Mouse (Mus musculus) forebrain, embryonic 14.5 days (tissue): ENCODE data around the gene Mbnl2. TPM values are rescaled to one million over a fixed set of nuclear protein-coding genes. Genes with fewer than 3 reads are reported as not detected.
A peak's percentile ranks its signal among the peaks of the same experiment; 100 is the strongest.

Experiments used
- ATAC-seq: fragments of 200-750 bp; cut with Nextera tagmentation; 2 replicates; pipeline ENCODE4 v1.8.0; 2017; ENCODE audit warnings: mild to moderate bottlenecking, moderate library complexity
- DNase-seq: peaks from one replicate; pipeline ENCODE4 v3.0.0-alpha.2; 2015; ENCODE audit warnings: low spot score
- H3K27ac ChIP-seq: fragments of 300-500 bp; sonication (generic); 2 replicates; pipeline ENCODE4 v1.5.1; 2014; ENCODE audit warnings: low read depth, mild to moderate bottlenecking, control low read depth, low read length, moderate library complexity
- H3K27me3 ChIP-seq: fragments of 300-500 bp; sonication (generic); replicated peaks from 2 replicates; pipeline ENCODE4 v1.6.1; 2014; ENCODE audit warnings: low read length, control low read depth, mixed read lengths; ENCODE audit not compliant: control insufficient read depth, insufficient read depth
- H3K36me3 ChIP-seq: fragments of 300-500 bp; sonication (generic); 2 replicates; pipeline ENCODE4 v1.6.1; 2014; ENCODE audit warnings: low read length, control low read depth; ENCODE audit not compliant: control insufficient read depth, insufficient read depth
- H3K4me1 ChIP-seq: fragments of 300-500 bp; sonication (generic); 2 replicates; pipeline ENCODE4 v1.6.1; 2014; ENCODE audit warnings: antibody characterized with exemption, low read length, control low read depth; ENCODE audit not compliant: control insufficient read depth, insufficient read depth
- H3K4me2 ChIP-seq: fragments of 300-500 bp; sonication (generic); 2 replicates; pipeline ENCODE4 v1.6.1; 2014; ENCODE audit warnings: mild to moderate bottlenecking, control low read depth, low read length
- H3K4me3 ChIP-seq: fragments of 300-500 bp; sonication (generic); 2 replicates; pipeline ENCODE4 v1.5.1; 2014; ENCODE audit warnings: low read depth, low read length, control low read depth
- H3K9ac ChIP-seq: fragments of 300-500 bp; sonication (generic); 2 replicates; pipeline ENCODE4 v1.6.1; 2014; ENCODE audit warnings: mild to moderate bottlenecking, low read length, control low read depth, moderate library complexity
- H3K9me3 ChIP-seq: fragments of 300-500 bp; sonication (generic); replicated peaks from 2 replicates; pipeline ENCODE4 v1.6.1; 2016; ENCODE audit warnings: low read length, control low read depth, mixed read lengths; ENCODE audit not compliant: control insufficient read depth
- WGBS: fragments of 180-500 bp; shearing (Covaris S2); extraction: QIAGEN DNeasy Blood & Tissue Kit; methylation state at CpG from one replicate; pipeline ENCODE4 v1.1.7; 2014; 5-methylcytosine and 5-hydroxymethylcytosine counted together
- polyA plus RNA-seq: library from polyadenylated mRNA; unstranded; fragments of >200 nt; fragmentation: Nextera tagmentation; extraction: Ambion mirVana; gene quantifications from 2 replicates; pipeline ENCODE4 v1.2.1, GENCODE M21; 2014

The Mbnl2 gene
- polyA plus RNA-seq, 1 experiment from 2014 or later, result 21.6 TPM

GRCm38 (mm10) chr14:120256623-120257384 is 18.7 kb upstream of the Mbnl2 start:
- no peaks in the 10 kb centered on the region for H3K27me3 ChIP-seq
- H3K9ac ChIP-seq, result no peak overlapping the region
- WGBS, result 79% methylated on average over 15 of the region's 15 CpGs
- H3K36me3 ChIP-seq, result no peaks in the 10 kb centered on the region
- no peaks in the 10 kb centered on the region for H3K9me3 ChIP-seq
- H3K27ac ChIP-seq, result no peak overlapping the region
- ATAC-seq, result no peak
- no peak overlapping the region for H3K4me2 ChIP-seq
- no peak for DNase-seq
- H3K4me1 ChIP-seq, result no peaks in the 10 kb centered on the region
- H3K4me3 ChIP-seq, result no peak overlapping the region

GRCm38 (mm10) chr14:120257483-120257882 is 18.0 kb upstream of the Mbnl2 start:
- DNase-seq, result no peak

GRCm38 (mm10) chr14:120259426-120259825 is 16.0 kb upstream of the Mbnl2 start:
- Histone ChIP-seq H3K36me3 (no peaks in the 10 kb centered on the region), H3K4me2 (no peak overlapping the region), H3K9ac (no peak overlapping the region), H3K27ac (no peak overlapping the region), H3K4me1 (no peaks in the 10 kb centered on the region), H3K27me3 (no peaks in the 10 kb centered on the region), H3K9me3 (no peaks in the 10 kb centered on the region), H3K4me3 (no peak overlapping the region)
- WGBS, result 72% methylated on average over 1 of the region's 1 CpGs
- DNase-seq (no peak), ATAC-seq (no peak)

More at GRCm38 (mm10) chr14:120257483-120257882, 18.0 kb upstream of the Mbnl2 start:
- Histone ChIP-seq H3K4me3 (no peak overlapping the region), H3K4me2 (no peak overlapping the region), H3K27me3 (no peaks in the 10 kb centered on the region), H3K4me1 (no peaks in the 10 kb centered on the region), H3K9me3 (no peaks in the 10 kb centered on the region), H3K36me3 (no peaks in the 10 kb centered on the region), H3K27ac (no peak overlapping the region), H3K9ac (no peak overlapping the region)
- no peak for ATAC-seq
- WGBS, result 90% methylated on average over 6 of the region's 6 CpGs

DNA sequence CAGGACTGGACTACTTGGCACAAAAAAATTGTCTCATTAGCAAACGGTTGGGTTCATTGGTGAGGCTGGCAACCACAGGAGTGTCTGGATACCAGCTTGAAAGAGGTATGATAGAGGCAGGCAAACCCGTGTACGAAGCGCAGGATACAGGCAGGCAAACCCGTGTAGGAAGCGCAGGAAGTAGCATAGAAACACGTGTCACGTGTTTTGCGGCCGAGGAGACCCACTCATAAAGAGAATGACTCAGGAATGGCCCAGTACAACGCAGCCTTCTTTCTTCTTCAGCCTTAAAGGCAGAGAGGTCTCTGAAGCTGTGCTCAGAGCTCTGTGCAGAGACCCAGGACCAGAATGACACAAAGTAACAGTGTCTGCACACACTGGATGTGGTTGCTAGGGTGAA is 13.9 kb upstream of the Mbnl2 start:
- H3K27me3 ChIP-seq, result no peaks in the 10 kb centered on the region
- H3K4me2 ChIP-seq, result no peak overlapping the region
- no peaks in the 10 kb centered on the region for H3K36me3 ChIP-seq
- DNase-seq (no peak), ATAC-seq (no peak)
- whole genome bisulfite sequencing, result 90% methylated on average over 11 of the region's 11 CpGs
- H3K4me1 ChIP-seq, result no peaks in the 10 kb centered on the region
- no peak overlapping the region for H3K9ac ChIP-seq
- H3K4me3 ChIP-seq, result no peak overlapping the region
- H3K27ac ChIP-seq, result no peak overlapping the region
- no peaks in the 10 kb centered on the region for H3K9me3 ChIP-seq

DNA sequence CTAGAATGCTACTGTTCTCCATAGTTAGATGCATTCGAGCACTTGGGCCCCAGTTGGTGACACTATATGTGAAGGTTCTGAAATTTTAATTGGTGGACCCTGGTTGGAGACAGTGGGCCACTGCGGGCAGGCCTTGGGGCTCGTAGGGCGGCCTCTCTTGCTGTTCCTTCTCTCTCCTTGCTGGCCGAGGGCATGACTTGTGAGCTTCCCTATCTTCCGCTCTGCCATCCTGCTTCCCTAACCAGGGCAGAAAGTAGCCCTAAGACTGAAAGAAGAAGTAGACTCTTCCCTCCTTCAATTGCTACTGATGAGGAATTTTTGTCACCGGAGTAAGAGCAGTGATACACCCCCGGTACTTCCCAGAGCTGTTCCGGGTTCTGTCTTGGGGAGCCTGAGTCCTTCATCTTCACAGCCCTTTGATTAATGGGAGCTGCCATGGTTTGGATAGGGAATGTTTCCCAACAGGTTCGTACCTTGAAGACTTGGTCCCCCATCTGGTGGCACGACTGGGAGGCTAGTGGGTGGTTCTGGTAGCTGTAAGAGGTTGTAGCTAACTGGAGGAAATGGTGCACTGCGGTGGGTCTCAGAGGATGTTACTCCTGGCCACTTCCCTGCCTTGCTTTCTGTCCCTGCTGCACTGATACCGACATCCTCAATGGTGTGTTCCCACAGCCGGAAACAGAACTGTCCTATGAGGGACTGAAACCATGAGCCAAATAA is 12.6 kb upstream of the Mbnl2 start:
- Histone ChIP-seq H3K36me3 (no peaks in the 10 kb centered on the region), H3K27me3 (no peaks in the 10 kb centered on the region), H3K4me1 (no peaks in the 10 kb centered on the region), H3K4me3 (no peak overlapping the region), H3K9ac (no peak overlapping the region), H3K9me3 (no peaks in the 10 kb centered on the region), H3K27ac (no peak overlapping the region), H3K4me2 (no peak overlapping the region)
- 90% methylated on average over 14 of the region's 14 CpGs for WGBS
- DNase-seq (no peak), ATAC-seq (no peak)

DNA sequence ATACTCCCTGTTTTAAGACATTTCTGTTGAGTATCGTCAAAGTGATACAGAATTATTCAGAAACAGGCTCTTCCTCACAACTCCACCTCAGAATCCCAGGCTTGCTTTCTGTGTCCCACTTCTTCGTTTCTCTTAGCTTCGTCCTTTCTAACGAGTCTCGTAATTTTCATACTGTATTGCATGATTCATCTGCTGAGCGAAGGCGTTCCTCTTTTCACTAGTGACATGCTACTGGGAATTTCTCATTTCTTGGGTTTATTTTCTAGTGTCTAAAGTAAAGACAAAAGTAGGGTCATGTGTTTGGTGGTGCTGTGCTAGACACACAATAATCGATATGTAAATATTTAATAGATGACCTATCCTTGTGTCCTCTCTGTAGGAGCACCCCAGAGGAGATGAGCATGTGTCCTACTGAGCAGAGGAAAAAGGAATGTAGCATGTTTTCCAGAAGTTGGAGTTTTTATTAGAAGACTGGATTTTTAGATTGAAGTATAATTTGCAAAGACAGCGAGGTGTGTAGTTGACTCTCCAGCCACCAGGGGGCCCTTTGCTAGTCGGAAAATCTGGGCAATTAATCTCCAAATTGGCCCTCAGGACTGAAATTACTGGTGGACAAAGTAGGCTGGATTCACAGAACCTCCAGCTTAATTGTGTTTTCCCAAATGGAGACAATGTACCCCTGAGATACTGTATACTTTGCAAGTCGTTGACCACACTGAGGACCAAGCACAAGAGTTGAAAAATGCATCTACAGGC is 11.9 kb upstream of the Mbnl2 start:
- no peak overlapping the region for H3K4me3 ChIP-seq
- H3K27me3 ChIP-seq, result no peaks in the 10 kb centered on the region
- no peaks in the 10 kb centered on the region for H3K9me3 ChIP-seq
- no peaks in the 10 kb centered on the region for H3K4me1 ChIP-seq
- 75% methylated on average over 11 of the region's 11 CpGs for WGBS
- no peak overlapping the region for H3K27ac ChIP-seq
- H3K9ac ChIP-seq, result no peak overlapping the region
- H3K4me2 ChIP-seq, result no peak overlapping the region
- ATAC-seq (no peak), DNase-seq (peak; percentile 53)
- H3K36me3 ChIP-seq, result no peaks in the 10 kb centered on the region

GRCm38 (mm10) chr14:120265886-120266285 is 9.6 kb upstream of the Mbnl2 start:
- Histone ChIP-seq H3K36me3 (no peaks in the 10 kb centered on the region), H3K27ac (no peak overlapping the region), H3K4me3 (no peak overlapping the region), H3K4me2 (no peak overlapping the region), H3K4me1 (no peaks in the 10 kb centered on the region), H3K9me3 (no peaks in the 10 kb centered on the region), H3K9ac (no peak overlapping the region), H3K27me3 (no peaks in the 10 kb centered on the region)
- DNase-seq, result no peak
- no peak for ATAC-seq

- no peak overlapping the region for H3K4me2 ChIP-seq
- 94% methylated on average over 4 of the region's 4 CpGs for WGBS
- no peaks in the 10 kb centered on the region for H3K27me3 ChIP-seq
- H3K4me3 ChIP-seq, result no peak overlapping the region
- DNase-seq (no peak), ATAC-seq (no peak)
- H3K36me3 ChIP-seq, result no peaks in the 10 kb centered on the region
- no peaks in the 10 kb centered on the region for H3K4me1 ChIP-seq
- H3K27ac ChIP-seq, result no peak overlapping the region
- H3K9me3 ChIP-seq, result no peaks in the 10 kb centered on the region
- H3K9ac ChIP-seq, result no peak overlapping the region
Observed at GRCm38 (mm10) chr14:120267130-120267529, 8.3 kb upstream of the Mbnl2 start.
